Mouse (Mus musculus): Measurements from ENCODE around the gene Plekha5. TPM values are rescaled to one million over a fixed set of nuclear protein-coding genes. Genes with fewer than 3 reads are reported as not detected.

The Plekha5 gene
- polyA plus RNA-seq, 1 experiment from 2014 or later: 62.1 TPM

DNA sequence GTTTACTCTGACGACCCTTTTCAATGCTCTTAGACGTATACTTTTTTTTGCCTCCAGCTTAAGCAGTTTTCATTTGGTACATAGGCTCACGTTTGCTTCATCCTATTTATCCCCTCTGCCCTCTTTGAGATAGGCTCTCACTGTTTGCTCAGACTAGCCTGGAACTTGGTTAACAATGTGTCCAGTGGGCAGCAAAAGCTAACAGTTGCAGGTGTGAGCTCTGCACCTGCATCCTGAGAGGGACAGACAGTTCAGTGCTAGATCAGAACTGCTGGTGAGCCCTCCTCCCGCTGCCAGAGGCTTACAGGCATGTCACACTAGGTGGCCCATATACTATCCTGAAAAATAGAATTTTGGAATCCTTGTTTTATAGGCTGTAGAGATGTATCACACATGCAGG lies 206.5 kb downstream of the Plekha5 start:
- no peaks in the 10 kb centered on the region for H3K9me3 ChIP-seq (ENCODE audit: control insufficient read depth, low read length)
- peaks cover 13% of the 10 kb centered on the region for H3K36me3 ChIP-seq (ENCODE audit: control insufficient read depth, insufficient read depth, low read length)
- no peaks in the 10 kb centered on the region for H3K27me3 ChIP-seq (replicated peaks; ENCODE audit: control insufficient read depth, insufficient read depth, low read length)
- no peak overlapping the region for H3K4me2 ChIP-seq (ENCODE audit: low read length)
- DNase-seq (ENCODE audit: low spot score) (no peak), ATAC-seq (replicated peaks; ENCODE audit: low FRiP score, low TSS enrichment, low read depth) (no peak)
- WGBS: 67% methylated on average over 4 of the region's 4 CpGs
- no peak overlapping the region for H3K27ac ChIP-seq (ENCODE audit: low read depth)
- H3K9ac ChIP-seq (ENCODE audit: low read length): no peak overlapping the region
- no peak overlapping the region for H3K4me3 ChIP-seq (ENCODE audit: low read depth, low read length)
- peaks cover 22% of the 10 kb centered on the region for H3K4me1 ChIP-seq (replicated peaks; ENCODE audit: control insufficient read depth, insufficient read depth, low read length)

GRCm38 (mm10) chr6:140633616-140634015 lies 209.8 kb downstream of the Plekha5 start:
- Histone ChIP-seq H3K36me3 (ENCODE audit: control insufficient read depth, insufficient read depth, low read length) (peaks cover 41% of the 10 kb centered on the region), H3K9me3 (ENCODE audit: control insufficient read depth, low read length) (no peaks in the 10 kb centered on the region), H3K9ac (ENCODE audit: low read length) (no peak overlapping the region), H3K4me1 (replicated peaks; ENCODE audit: control insufficient read depth, insufficient read depth, low read length) (0 out of 2 replicates have a peak, but pooled peaks cover 4% of the 10 kb centered on the region), H3K4me3 (ENCODE audit: low read depth, low read length) (no peak overlapping the region), H3K27me3 (replicated peaks; ENCODE audit: control insufficient read depth, insufficient read depth, low read length) (no peaks in the 10 kb centered on the region), H3K4me2 (ENCODE audit: low read length) (no peak overlapping the region), H3K27ac (ENCODE audit: low read depth) (no peak overlapping the region)
- WGBS: 79% methylated on average over 8 of the region's 8 CpGs
- no peak for ATAC-seq (replicated peaks; ENCODE audit: low FRiP score, low TSS enrichment, low read depth)
- DNase-seq (ENCODE audit: low spot score): no peak

GRCm38 (mm10) chr6:140636290-140636689 lies 212.4 kb downstream of the Plekha5 start:
- Histone ChIP-seq H3K27me3 (replicated peaks; ENCODE audit: control insufficient read depth, insufficient read depth, low read length) (no peaks in the 10 kb centered on the region), H3K36me3 (ENCODE audit: control insufficient read depth, insufficient read depth, low read length) (peaks cover 65% of the 10 kb centered on the region), H3K9ac (ENCODE audit: low read length) (no peak overlapping the region), H3K27ac (ENCODE audit: low read depth) (no peak overlapping the region), H3K4me2 (ENCODE audit: low read length) (no peak overlapping the region), H3K4me1 (replicated peaks; ENCODE audit: control insufficient read depth, insufficient read depth, low read length) (0 out of 2 replicates have a peak, but pooled peaks cover 4% of the 10 kb centered on the region), H3K4me3 (ENCODE audit: low read depth, low read length) (no peak overlapping the region), H3K9me3 (ENCODE audit: control insufficient read depth, low read length) (no peaks in the 10 kb centered on the region)
- DNase-seq (ENCODE audit: low spot score): no peak
- ATAC-seq (replicated peaks; ENCODE audit: low FRiP score, low TSS enrichment, low read depth): no peak
- 94% methylated on average over 4 of the region's 4 CpGs for WGBS

- ATAC-seq (replicated peaks; ENCODE audit: low FRiP score, low TSS enrichment, low read depth) (no peak), DNase-seq (ENCODE audit: low spot score) (peak; percentile 15)
- H3K4me1 ChIP-seq (replicated peaks; ENCODE audit: control insufficient read depth, insufficient read depth, low read length): no peaks in the 10 kb centered on the region
- no peak overlapping the region for H3K4me3 ChIP-seq (ENCODE audit: low read depth, low read length)
- H3K27me3 ChIP-seq (replicated peaks; ENCODE audit: control insufficient read depth, insufficient read depth, low read length): no peaks in the 10 kb centered on the region
- H3K9me3 ChIP-seq (ENCODE audit: control insufficient read depth, low read length): no peaks in the 10 kb centered on the region
- H3K4me2 ChIP-seq (ENCODE audit: low read length): no peak overlapping the region
- peaks cover 79% of the 10 kb centered on the region for H3K36me3 ChIP-seq (ENCODE audit: control insufficient read depth, insufficient read depth, low read length)
- H3K27ac ChIP-seq (ENCODE audit: low read depth): no peak overlapping the region
- 94% methylated on average over 7 of the region's 7 CpGs for WGBS
- no peak overlapping the region for H3K9ac ChIP-seq (ENCODE audit: low read length)
These were observed 218.2 kb downstream of the Plekha5 start for GRCm38 (mm10) chr6:140642010-140642409.

DNA sequence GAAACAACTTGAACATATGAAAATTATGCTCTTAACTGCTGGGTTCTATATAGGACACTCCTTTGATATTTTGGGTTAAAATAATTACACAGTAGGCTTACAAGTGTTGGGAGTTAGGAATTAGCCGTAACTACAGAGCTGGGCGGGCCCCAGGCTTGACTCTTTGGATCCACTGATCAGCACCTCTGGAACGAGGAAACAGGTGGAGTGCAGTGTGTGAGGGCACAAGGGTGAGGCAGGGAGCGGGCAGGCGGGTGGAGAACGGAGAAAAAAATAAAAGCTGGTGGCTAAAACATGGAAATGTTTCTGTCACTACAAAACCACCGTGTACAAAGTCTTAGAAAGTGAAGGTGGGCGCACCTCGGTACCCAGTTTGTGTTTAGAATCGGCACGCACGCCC lies 218.8 kb downstream of the Plekha5 start:
- peak; percentile 24 for DNase-seq (ENCODE audit: low spot score)
- WGBS: 90% methylated on average over 12 of the region's 12 CpGs
- no peaks in the 10 kb centered on the region for H3K9me3 ChIP-seq (ENCODE audit: control insufficient read depth, low read length)
- no peaks in the 10 kb centered on the region for H3K4me1 ChIP-seq (replicated peaks; ENCODE audit: control insufficient read depth, insufficient read depth, low read length)
- ATAC-seq (replicated peaks; ENCODE audit: low FRiP score, low TSS enrichment, low read depth): no peak
- no peak overlapping the region for H3K27ac ChIP-seq (ENCODE audit: low read depth)
- no peaks in the 10 kb centered on the region for H3K27me3 ChIP-seq (replicated peaks; ENCODE audit: control insufficient read depth, insufficient read depth, low read length)
- no peak overlapping the region for H3K9ac ChIP-seq (ENCODE audit: low read length)
- peaks cover 80% of the 10 kb centered on the region for H3K36me3 ChIP-seq (ENCODE audit: control insufficient read depth, insufficient read depth, low read length)
- H3K4me2 ChIP-seq (ENCODE audit: low read length): no peak overlapping the region
- no peak overlapping the region for H3K4me3 ChIP-seq (ENCODE audit: low read depth, low read length)

GRCm38 (mm10) chr6:140645931-140646330 lies 222.1 kb downstream of the Plekha5 start:
- H3K9ac ChIP-seq (ENCODE audit: low read length): no peak overlapping the region
- peaks cover 77% of the 10 kb centered on the region for H3K36me3 ChIP-seq (ENCODE audit: control insufficient read depth, insufficient read depth, low read length)
- DNase-seq (ENCODE audit: low spot score): no peak
- no peak for ATAC-seq (replicated peaks; ENCODE audit: low FRiP score, low TSS enrichment, low read depth)
- H3K27me3 ChIP-seq (replicated peaks; ENCODE audit: control insufficient read depth, insufficient read depth, low read length): no peaks in the 10 kb centered on the region
- H3K4me2 ChIP-seq (ENCODE audit: low read length): no peak overlapping the region
- H3K9me3 ChIP-seq (ENCODE audit: control insufficient read depth, low read length): no peaks in the 10 kb centered on the region
- H3K4me3 ChIP-seq (ENCODE audit: low read depth, low read length): no peak overlapping the region
- no peak overlapping the region for H3K27ac ChIP-seq (ENCODE audit: low read depth)
- H3K4me1 ChIP-seq (replicated peaks; ENCODE audit: control insufficient read depth, insufficient read depth, low read length): no peaks in the 10 kb centered on the region

Other genes starting within 250 kb of the Plekha5 start
- 13.7 and 13.9 TPM in 2 replicates for gene Aebp2, start 198.6 kb downstream of the Plekha5 start, polyA plus RNA-seq (2014; fragmentation: Nextera tagmentation; extraction: Ambion mirVana)

All from intestine, embryonic 14.5 days (tissue).